Comparison of ENCODE assay signal across 15 mouse cellular contexts in the genomic region with DNA sequence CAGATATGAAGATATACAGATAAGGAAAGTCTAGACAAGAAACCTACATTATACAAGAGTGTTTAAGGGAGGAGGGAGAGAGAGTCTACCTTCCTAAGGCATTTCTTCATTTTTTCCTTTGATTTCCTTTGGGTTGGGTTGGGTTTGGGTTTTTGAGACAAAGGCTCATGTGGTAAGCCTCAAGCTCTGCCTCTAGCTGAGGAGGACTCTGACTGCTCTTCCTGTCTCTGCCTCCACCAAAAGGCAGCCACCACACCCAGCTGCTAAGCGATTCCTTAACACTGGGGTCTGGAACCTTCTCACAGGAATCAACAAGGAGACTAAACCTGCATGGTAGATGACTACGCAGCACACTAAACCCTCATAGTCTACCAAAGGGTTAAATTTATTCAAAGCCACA.
"Had no signal": no experiment of that assay in that cellular context is flagged by ENCODE, and none has a peak within 500 bp of the region (broad histone marks: within the 10 kb centered on the region; RNA-seq: fewer than 3 reads in every experiment).

No protein-coding gene starts in this region.

- DNase-seq: kidney, adult 9 months; kidney, postnatal 14 days; kidney, postnatal 4 days; left cerebral cortex, postnatal 4 days; liver, postnatal 0 days; lung, embryonic 14.5 days; thymus, adult 18-20 months had no signal

- H3K27ac ChIP-seq: limb, embryonic 12.5 days; limb, embryonic 15.5 days; liver, embryonic 14.5 days; macrophage; midbrain, embryonic 12.5 days; midbrain, embryonic 15.5 days; neural tube, embryonic 13.5 days had no signal

- H3K27me3 ChIP-seq: limb, embryonic 12.5 days; limb, embryonic 15.5 days; midbrain, embryonic 12.5 days; midbrain, embryonic 15.5 days; neural tube, embryonic 13.5 days had no signal

- H3K4me3 ChIP-seq: limb, embryonic 12.5 days; limb, embryonic 15.5 days; midbrain, embryonic 12.5 days; midbrain, embryonic 15.5 days; neural tube, embryonic 13.5 days had no signal

- H3K4me1 ChIP-seq: limb, embryonic 12.5 days had no signal

- H3K36me3 ChIP-seq: limb, embryonic 12.5 days; limb, embryonic 15.5 days; midbrain, embryonic 12.5 days; midbrain, embryonic 15.5 days; neural tube, embryonic 13.5 days had no signal

- H3K9me3 ChIP-seq: limb, embryonic 12.5 days; limb, embryonic 15.5 days; midbrain, embryonic 12.5 days; midbrain, embryonic 15.5 days; neural tube, embryonic 13.5 days had no signal

- ATAC-seq: liver, postnatal 0 days; lung, postnatal 0 days; midbrain, embryonic 15.5 days had no signal
